Mouse (Mus musculus) kidney, embryonic 14.5 days (tissue): ENCODE data around the gene Ppp1r12a. TPM values are rescaled to one million over a fixed set of nuclear protein-coding genes. Genes with fewer than 3 reads are reported as not detected.

Experiments used
- ATAC-seq: fragments of 200-750 bp; cut with Nextera tagmentation; 2 replicates; pipeline ENCODE4 v1.8.0; 2017; ENCODE audit warnings: moderate number of reproducible peaks, mild to moderate bottlenecking, moderate TSS enrichment, moderate library complexity; ENCODE audit not compliant: low FRiP score, low TSS enrichment
- H3K27ac ChIP-seq: fragments of 300-500 bp; sonication (generic); 2 replicates; pipeline ENCODE4 v1.5.1; 2014; ENCODE audit warnings: low read depth, mild to moderate bottlenecking, low read length, moderate library complexity, mixed read lengths
- H3K27me3 ChIP-seq: fragments of 300-500 bp; sonication (generic); 2 replicates; pipeline ENCODE4 v1.6.1; 2014; ENCODE audit warnings: mild to moderate bottlenecking, low read length; ENCODE audit not compliant: control insufficient read depth, insufficient read depth
- H3K36me3 ChIP-seq: fragments of 300-500 bp; sonication (generic); 2 replicates; pipeline ENCODE4 v1.6.1; 2014; ENCODE audit warnings: low read length, mixed read lengths; ENCODE audit not compliant: control insufficient read depth, insufficient read depth
- H3K4me1 ChIP-seq: fragments of 300-500 bp; sonication (generic); 2 replicates; pipeline ENCODE4 v1.6.1; 2014; ENCODE audit warnings: low read length, mixed read lengths; ENCODE audit not compliant: control insufficient read depth, insufficient read depth
- H3K4me2 ChIP-seq: fragments of 300-500 bp; sonication (generic); replicated peaks from 2 replicates; pipeline ENCODE4 v1.6.1; 2014; ENCODE audit warnings: low read depth, mild to moderate bottlenecking, low read length
- H3K4me3 ChIP-seq: fragments of 300-500 bp; sonication (generic); 2 replicates; pipeline ENCODE4 v1.5.1; 2014; ENCODE audit warnings: mild to moderate bottlenecking, low read length
- H3K9ac ChIP-seq: fragments of 300-500 bp; sonication (generic); 2 replicates; pipeline ENCODE4 v1.6.1; 2014; ENCODE audit warnings: low read depth, mild to moderate bottlenecking, low read length, moderate library complexity
- H3K9me3 ChIP-seq: fragments of 300-500 bp; sonication (generic); 2 replicates; pipeline ENCODE4 v1.6.1; 2016; ENCODE audit warnings: low read length; ENCODE audit not compliant: control insufficient read depth
- WGBS: fragments of 180-500 bp; shearing (Covaris S2); extraction: QIAGEN DNeasy Blood & Tissue Kit; methylation state at CpG from one replicate; pipeline ENCODE4 v1.1.7; 2014; 5-methylcytosine and 5-hydroxymethylcytosine counted together
- polyA plus RNA-seq: library from polyadenylated mRNA; unstranded; fragments of >200 nt; fragmentation: Nextera tagmentation; extraction: Ambion mirVana; gene quantifications from 2 replicates; pipeline ENCODE4 v1.2.1, GENCODE M21; 2014

The Ppp1r12a gene
- polyA plus RNA-seq, 1 experiment from 2014 or later, result 98.5 TPM

- Histone ChIP-seq H3K27me3 (no peaks in the 10 kb centered on the region), H3K4me2 (no peak overlapping the region), H3K4me1 (no peaks in the 10 kb centered on the region), H3K27ac (no peak overlapping the region), H3K9ac (no peak overlapping the region), H3K9me3 (no peaks in the 10 kb centered on the region), H3K4me3 (no peak overlapping the region), H3K36me3 (no peaks in the 10 kb centered on the region)
- no peak for ATAC-seq
- 96% methylated on average over 7 of the region's 7 CpGs for WGBS
These were observed 153.2 kb downstream of the Ppp1r12a start for GRCm38 (mm10) chr10:108315236-108315635.

- no peak overlapping the region for H3K4me3 ChIP-seq
- no peaks in the 10 kb centered on the region for H3K36me3 ChIP-seq
- no peak overlapping the region for H3K9ac ChIP-seq
- no peaks in the 10 kb centered on the region for H3K27me3 ChIP-seq
- H3K27ac ChIP-seq, result no peak overlapping the region
- no peak overlapping the region for H3K4me2 ChIP-seq
- no peaks in the 10 kb centered on the region for H3K9me3 ChIP-seq
- H3K4me1 ChIP-seq, result 0 out of 2 replicates have a peak, but pooled peaks cover 2% of the 10 kb centered on the region
- 85% methylated on average over 7 of the region's 7 CpGs for WGBS
- ATAC-seq, result no peak
These were observed 166.4 kb downstream of the Ppp1r12a start for GRCm38 (mm10) chr10:108328356-108328755.

- no peak for ATAC-seq
- Histone ChIP-seq H3K4me2 (no peak overlapping the region), H3K9me3 (no peaks in the 10 kb centered on the region), H3K27ac (no peak overlapping the region), H3K4me1 (0 out of 2 replicates have a peak, but pooled peaks cover 2% of the 10 kb centered on the region), H3K4me3 (no peak overlapping the region), H3K9ac (no peak overlapping the region), H3K27me3 (no peaks in the 10 kb centered on the region), H3K36me3 (no peaks in the 10 kb centered on the region)
- 90% methylated on average over 12 of the region's 12 CpGs for WGBS
These were observed 167.0 kb downstream of the Ppp1r12a start for GRCm38 (mm10) chr10:108328983-108329382.

GRCm38 (mm10) chr10:108329771-108330170 lies 167.8 kb downstream of the Ppp1r12a start:
- no peak overlapping the region for H3K4me2 ChIP-seq
- no peak overlapping the region for H3K4me3 ChIP-seq
- H3K4me1 ChIP-seq, result 0 out of 2 replicates have a peak, but pooled peaks cover 2% of the 10 kb centered on the region
- ATAC-seq, result no peak
- H3K27ac ChIP-seq, result no peak overlapping the region
- H3K9ac ChIP-seq, result no peak overlapping the region
- H3K27me3 ChIP-seq, result no peaks in the 10 kb centered on the region
- no peaks in the 10 kb centered on the region for H3K36me3 ChIP-seq
- WGBS, result 77% methylated on average over 5 of the region's 5 CpGs
- no peaks in the 10 kb centered on the region for H3K9me3 ChIP-seq

- Histone ChIP-seq H3K36me3 (no peaks in the 10 kb centered on the region), H3K4me2 (peak overlapping the region; percentile 72), H3K4me1 (0 out of 2 replicates have a peak, but pooled peaks cover 3% of the 10 kb centered on the region), H3K9me3 (no peaks in the 10 kb centered on the region), H3K27ac (no peak overlapping the region), H3K27me3 (no peaks in the 10 kb centered on the region), H3K9ac (peak overlapping the region; percentile 93; the same call in 1 of the 2 replicates), H3K4me3 (peak overlapping the region; percentile 92)
- WGBS, result 9% methylated on average over 10 of the region's 10 CpGs
- no peak for ATAC-seq
These were observed 169.0 kb downstream of the Ppp1r12a start for GRCm38 (mm10) chr10:108330964-108331363.

- Histone ChIP-seq H3K27ac (peak within 1 kb of the TSS; percentile 86), H3K4me1 (0 out of 2 replicates have a peak, but pooled peaks cover 10% of the 10 kb centered on the region), H3K4me2 (peak within 1 kb of the TSS; percentile 72), H3K4me3 (peak within 1 kb of the TSS; percentile 92), H3K9me3 (no peaks in the 10 kb centered on the region), H3K9ac (peak within 1 kb of the TSS; percentile 93), H3K36me3 (no peaks in the 10 kb centered on the region), H3K27me3 (no peaks in the 10 kb centered on the region)
- WGBS, result under 1% methylated on average over 68 of the region's 85 CpGs
- ATAC-seq, result peak; percentile 95
These were observed 170.0 kb downstream of the Ppp1r12a start, which contains the start of gene Pawr for GRCm38 (mm10) chr10:108331784-108332561. Pawr (plus strand) TSS chr10:108332121.

- Histone ChIP-seq H3K4me1 (0 out of 2 replicates have a peak, but pooled peaks cover 13% of the 10 kb centered on the region), H3K27me3 (no peaks in the 10 kb centered on the region), H3K4me3 (peak overlapping the region; percentile 92), H3K4me2 (peak overlapping the region; percentile 72), H3K36me3 (no peaks in the 10 kb centered on the region), H3K9me3 (no peaks in the 10 kb centered on the region), H3K27ac (peak overlapping the region; percentile 86), H3K9ac (peak overlapping the region; percentile 93)
- peak; percentile 50 for ATAC-seq
- WGBS, result under 1% methylated on average over 94 of the region's 129 CpGs
These were observed 170.9 kb downstream of the Ppp1r12a start for GRCm38 (mm10) chr10:108332571-108333541.

GRCm38 (mm10) chr10:108333642-108334041 lies 171.6 kb downstream of the Ppp1r12a start:
- WGBS, result 4% methylated on average over 12 of the region's 12 CpGs
- H3K36me3 ChIP-seq, result no peaks in the 10 kb centered on the region
- H3K4me3 ChIP-seq, result peak overlapping the region; percentile 92
- H3K27me3 ChIP-seq, result no peaks in the 10 kb centered on the region
- H3K9me3 ChIP-seq, result no peaks in the 10 kb centered on the region
- H3K4me1 ChIP-seq, result 0 out of 2 replicates have a peak, but pooled peaks cover 13% of the 10 kb centered on the region
- H3K27ac ChIP-seq, result peak overlapping the region; percentile 86; the same call in 1 of the 2 replicates
- peak overlapping the region; percentile 93; the same call in 1 of the 2 replicates for H3K9ac ChIP-seq
- peak overlapping the region; percentile 72 for H3K4me2 ChIP-seq
- no peak for ATAC-seq
